Mouse (Mus musculus) E14TG2a.4 (cell line): ENCODE data around the gene Armh2.

ENCODE experiments used
- CTCF ChIP-seq: conservative IDR thresholded peaks from 2 replicates; pipeline ENCODE4 v1.5.1; 2014; ENCODE audit warnings: low read length
- NANOG ChIP-seq: IDR thresholded peaks from 2 replicates; pipeline ENCODE4 v1.6.1; 2014; ENCODE audit warnings: borderline replicate concordance, low read length, mixed read lengths
- POU5F1 ChIP-seq: IDR thresholded peaks from 2 replicates; pipeline ENCODE4 v1.6.1; 2014; ENCODE audit warnings: low read length, borderline replicate concordance

DNA sequence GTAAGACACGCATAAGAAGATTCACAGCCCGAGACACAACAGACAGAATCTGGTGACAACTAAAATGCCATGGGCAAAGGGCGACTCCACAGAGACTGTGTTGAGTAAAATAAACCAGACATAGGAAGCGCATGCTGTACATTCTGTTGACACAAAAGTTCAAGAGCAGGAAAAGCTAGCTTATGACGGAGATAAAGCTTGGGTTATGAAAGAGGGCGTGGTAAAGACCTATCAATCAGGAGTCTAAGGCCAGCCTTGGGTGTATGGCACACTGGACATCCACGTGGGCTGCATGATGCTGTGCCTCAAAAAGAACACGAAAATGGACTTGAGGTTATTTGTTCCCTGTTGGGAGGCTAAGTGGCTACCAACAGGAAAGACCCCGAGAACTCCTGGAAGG, 24.6 kb upstream of the Armh2 start:
- TF ChIP-seq CTCF (no peak), POU5F1 (no peak), NANOG (no peak)
